Mouse (Mus musculus) midbrain, embryonic 16.5 days (tissue): ENCODE measurements around the gene Zc3h14. TPM values are rescaled to one million over a fixed set of nuclear protein-coding genes. Genes with fewer than 3 reads are reported as not detected.

ENCODE experiments used
- ATAC-seq: fragments of 200-750 bp; cut with Nextera tagmentation; 2 replicates; pipeline ENCODE4 v1.8.0; 2017; ENCODE audit warnings: moderate TSS enrichment
- H3K27ac ChIP-seq: fragments of 300-500 bp; sonication (generic); 2 replicates; pipeline ENCODE4 v1.5.1; 2014; ENCODE audit warnings: mild to moderate bottlenecking, low read length, mixed read lengths
- H3K27me3 ChIP-seq: fragments of 300-500 bp; sonication (generic); 2 replicates; pipeline ENCODE4 v1.6.1; 2014; ENCODE audit warnings: low read depth, low read length, mixed read lengths; ENCODE audit not compliant: control insufficient read depth, insufficient read depth
- H3K36me3 ChIP-seq: fragments of 300-500 bp; sonication (generic); 2 replicates; pipeline ENCODE4 v1.6.1; 2014; ENCODE audit warnings: mild to moderate bottlenecking, low read length, moderate library complexity, mixed read lengths; ENCODE audit not compliant: control insufficient read depth, insufficient read depth
- H3K4me1 ChIP-seq: fragments of 300-500 bp; sonication (generic); 2 replicates; pipeline ENCODE4 v1.6.1; 2014; ENCODE audit warnings: mild to moderate bottlenecking, low read length, mixed read lengths; ENCODE audit not compliant: control insufficient read depth, insufficient read depth
- H3K4me2 ChIP-seq: fragments of 300-500 bp; sonication (generic); 2 replicates; pipeline ENCODE4 v1.6.1; 2014; ENCODE audit warnings: mild to moderate bottlenecking, low read length, mixed read lengths
- H3K4me3 ChIP-seq: fragments of 300-500 bp; sonication (generic); 2 replicates; pipeline ENCODE4 v1.5.1; 2014; ENCODE audit warnings: low read depth, mild to moderate bottlenecking, low read length, moderate library complexity, mixed read lengths
- H3K9ac ChIP-seq: fragments of 300-500 bp; sonication (generic); 2 replicates; pipeline ENCODE4 v1.6.1; 2014; ENCODE audit warnings: low read depth, low read length, mixed read lengths
- H3K9me3 ChIP-seq: fragments of 300-500 bp; sonication (generic); replicated peaks from 2 replicates; pipeline ENCODE4 v1.6.1; 2014; ENCODE audit warnings: mild to moderate bottlenecking, low read length, mixed read lengths; ENCODE audit not compliant: control insufficient read depth, poor library complexity, severe bottlenecking
- WGBS: fragments of 180-500 bp; shearing (Covaris S2); extraction: QIAGEN DNeasy Blood & Tissue Kit; methylation state at CpG from one replicate; pipeline ENCODE4 v1.1.7; 2014; 5-methylcytosine and 5-hydroxymethylcytosine counted together
- polyA plus RNA-seq: library from polyadenylated mRNA; unstranded; fragments of >200 nt; fragmentation: Nextera tagmentation; extraction: Ambion mirVana; gene quantifications from 2 replicates; pipeline ENCODE4 v1.2.1, GENCODE M21; 2015

Zc3h14 gene
- polyA plus RNA-seq, result 103 and 109 TPM in 2 replicates

DNA sequence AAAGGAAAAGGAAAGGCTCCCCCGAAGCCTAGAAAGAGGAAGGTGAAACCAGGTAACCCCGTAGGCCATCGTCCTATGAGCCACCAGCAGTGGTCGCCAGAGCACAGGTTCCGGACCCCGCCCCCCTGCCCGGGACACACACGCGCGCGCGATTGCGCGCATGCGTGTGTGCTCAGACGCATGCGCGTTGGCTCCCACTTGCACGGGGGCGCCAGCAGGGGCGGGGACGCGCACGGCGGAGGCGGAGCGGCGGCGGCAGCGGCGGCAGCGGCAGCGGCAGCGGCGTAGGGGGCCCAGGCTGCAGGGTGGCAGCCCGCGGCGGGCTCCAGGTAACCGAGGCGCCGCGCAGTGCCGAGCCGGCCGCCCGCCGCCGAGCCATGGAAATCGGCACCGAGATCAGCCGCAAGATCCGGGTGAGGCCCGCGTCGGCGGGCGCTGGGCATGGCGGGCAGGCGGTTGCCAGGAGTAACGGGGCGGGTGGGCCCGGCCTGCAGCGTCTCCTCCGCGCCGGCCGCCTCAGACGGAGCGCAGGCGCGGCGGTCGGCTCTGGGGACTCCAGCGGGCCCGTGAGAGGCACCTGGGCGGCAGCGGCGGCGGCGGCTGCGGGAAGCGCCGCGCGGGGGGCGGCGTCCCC, at the start of gene Zc3h14:
Gene Zc3h14, plus strand, starts transcription at position 219 of the 634 bp plus-strand sequence.
- H3K36me3 ChIP-seq, result no peaks in the 10 kb centered on the region
- peak within 1 kb of the TSS; percentile 88 for H3K27ac ChIP-seq
- peak within 1 kb of the TSS; percentile 88 for H3K9ac ChIP-seq
- no peaks in the 10 kb centered on the region for H3K9me3 ChIP-seq
- H3K27me3 ChIP-seq, result no peaks in the 10 kb centered on the region
- H3K4me1 ChIP-seq, result peaks cover 36% of the 10 kb centered on the region
- ATAC-seq, result peak; percentile 92
- H3K4me2 ChIP-seq, result peak within 1 kb of the TSS; percentile 85
- peak within 1 kb of the TSS; percentile 75 for H3K4me3 ChIP-seq
- under 1% methylated on average over 81 of the region's 87 CpGs for WGBS

DNA sequence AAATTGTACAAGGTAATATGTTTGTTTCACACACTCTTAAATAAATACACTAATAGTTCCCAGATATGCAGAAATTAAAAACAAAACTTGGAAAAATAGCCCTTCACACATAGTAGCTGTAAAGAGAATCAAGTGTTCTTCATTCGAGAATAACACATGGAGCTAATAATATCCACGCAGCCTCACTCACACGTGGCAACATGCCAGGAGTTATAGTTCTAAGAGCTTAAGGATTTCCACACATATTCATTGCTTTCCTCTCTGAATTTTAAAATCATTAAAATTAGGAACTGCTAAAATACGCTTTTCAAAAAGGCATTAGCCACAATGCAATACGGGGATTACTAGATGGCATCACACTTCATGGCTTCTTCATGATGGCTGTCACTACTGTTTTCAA, 49.6 kb upstream of the Zc3h14 start:
- H3K27me3 ChIP-seq, result no peaks in the 10 kb centered on the region

DNA sequence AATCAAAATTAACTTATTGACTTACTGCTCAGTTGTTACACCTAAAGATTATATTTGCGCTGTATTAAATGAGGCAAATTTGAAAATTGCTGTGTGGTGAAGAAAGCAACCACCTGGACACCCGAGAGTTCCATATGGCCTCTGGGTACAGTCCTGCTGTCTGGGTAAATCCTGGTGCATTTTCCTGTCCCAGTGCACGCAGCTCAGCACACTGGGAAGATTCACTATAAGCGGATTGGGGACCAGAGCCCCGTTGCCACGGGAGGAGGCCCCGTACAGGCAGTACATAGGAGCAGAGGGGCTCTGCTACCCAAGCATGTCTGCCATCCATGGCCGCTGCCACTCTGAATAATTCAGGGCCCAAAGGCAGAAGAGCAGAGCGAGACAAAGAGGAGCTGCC, 45.2 kb upstream of the Zc3h14 start:
- no peak for ATAC-seq
- H3K4me1 ChIP-seq, result no peaks in the 10 kb centered on the region
- H3K9me3 ChIP-seq, result no peaks in the 10 kb centered on the region
- H3K36me3 ChIP-seq, result no peaks in the 10 kb centered on the region
- H3K27ac ChIP-seq, result no peak overlapping the region
- no peaks in the 10 kb centered on the region for H3K27me3 ChIP-seq
- H3K4me3 ChIP-seq, result no peak overlapping the region
- H3K9ac ChIP-seq, result no peak overlapping the region
- WGBS, result 75% methylated on average over 9 of the region's 9 CpGs
- H3K4me2 ChIP-seq, result no peak overlapping the region

More for the DNA sequence above, 49.6 kb upstream of the Zc3h14 start:
- H3K4me3 ChIP-seq, result no peak overlapping the region
- no peaks in the 10 kb centered on the region for H3K9me3 ChIP-seq
- no peak overlapping the region for H3K9ac ChIP-seq
- no peak for ATAC-seq
- WGBS, result 82% methylated on average over 5 of the region's 5 CpGs
- no peak overlapping the region for H3K4me2 ChIP-seq
- H3K36me3 ChIP-seq, result 0 out of 2 replicates have a peak, but pooled peaks cover 5% of the 10 kb centered on the region
- H3K4me1 ChIP-seq, result no peaks in the 10 kb centered on the region
- H3K27ac ChIP-seq, result no peak overlapping the region

DNA sequence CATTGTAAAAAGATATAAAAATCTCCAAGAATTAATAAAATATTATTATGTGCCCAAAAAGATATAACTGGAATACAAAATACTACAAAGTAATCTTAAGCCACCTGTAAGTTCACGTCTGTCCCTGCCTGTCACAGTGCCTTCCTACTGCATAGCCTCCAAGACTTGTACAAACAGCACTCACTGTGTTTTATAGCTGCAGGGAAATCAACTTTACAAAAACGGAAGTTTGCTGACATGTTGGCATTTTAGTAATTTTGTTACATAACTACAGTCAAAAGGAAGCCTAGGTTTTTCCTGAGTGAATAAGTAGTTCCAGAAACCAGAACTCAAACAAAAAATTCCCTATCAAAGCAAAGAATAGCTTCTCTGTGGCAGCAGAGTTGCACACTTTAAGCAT, 43.2 kb upstream of the Zc3h14 start:
- Histone ChIP-seq H3K4me3 (no peak overlapping the region), H3K36me3 (no peaks in the 10 kb centered on the region), H3K4me2 (no peak overlapping the region), H3K4me1 (no peaks in the 10 kb centered on the region), H3K27ac (no peak overlapping the region), H3K27me3 (no peaks in the 10 kb centered on the region), H3K9ac (no peak overlapping the region), H3K9me3 (no peaks in the 10 kb centered on the region)
- WGBS, result 80% methylated on average over 2 of the region's 2 CpGs
- ATAC-seq, result no peak

DNA sequence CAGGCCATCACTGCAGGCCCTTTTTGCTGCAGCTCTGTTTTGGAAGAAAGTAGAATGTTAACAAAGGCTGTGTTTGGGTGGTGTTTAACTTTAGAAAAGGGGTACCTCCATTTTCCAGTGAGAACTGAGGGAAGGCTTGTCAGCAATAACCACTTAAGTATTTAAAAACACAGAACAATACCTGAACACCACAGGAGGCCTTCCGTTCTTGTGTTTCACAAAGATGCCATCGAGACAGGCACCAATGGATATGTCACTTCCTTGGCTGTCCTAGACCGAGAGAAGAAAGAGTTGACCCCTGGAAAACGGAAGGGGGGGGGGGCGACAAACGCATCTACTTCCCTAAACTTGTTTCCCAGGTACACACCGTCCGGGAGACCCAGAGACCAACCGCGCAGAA, 42.8 kb upstream of the Zc3h14 start:
- H3K36me3 ChIP-seq, result no peaks in the 10 kb centered on the region
- H3K9me3 ChIP-seq, result no peaks in the 10 kb centered on the region
- no peak overlapping the region for H3K4me3 ChIP-seq
- 82% methylated on average over 10 of the region's 10 CpGs for WGBS
- H3K4me1 ChIP-seq, result no peaks in the 10 kb centered on the region
- H3K27me3 ChIP-seq, result no peaks in the 10 kb centered on the region
- no peak overlapping the region for H3K9ac ChIP-seq
- no peak for ATAC-seq
- H3K4me2 ChIP-seq, result no peak overlapping the region
- no peak overlapping the region for H3K27ac ChIP-seq

DNA sequence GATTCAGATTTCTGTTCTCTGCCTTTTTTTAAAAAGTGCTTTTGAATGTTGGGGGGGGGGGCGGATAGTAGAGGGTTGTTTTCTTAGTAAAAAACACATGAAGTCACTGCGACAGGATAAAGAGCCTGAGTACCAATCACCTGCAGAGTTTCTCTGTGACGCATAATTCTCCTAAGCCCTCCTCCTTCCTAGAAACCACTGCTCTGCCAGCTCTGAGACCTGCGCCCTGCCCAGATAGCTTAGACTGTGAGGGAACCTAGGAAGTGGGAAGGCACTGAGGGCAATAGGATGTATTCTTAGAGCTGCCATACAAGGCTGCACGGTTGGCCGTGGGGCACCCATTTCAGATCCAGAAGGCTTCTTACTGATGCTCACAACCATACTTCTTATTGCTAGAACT, 33.9 kb upstream of the Zc3h14 start:
- 66% methylated on average over 6 of the region's 6 CpGs for WGBS
- Histone ChIP-seq H3K36me3 (no peaks in the 10 kb centered on the region), H3K4me1 (no peaks in the 10 kb centered on the region), H3K4me3 (no peak overlapping the region), H3K27me3 (no peaks in the 10 kb centered on the region), H3K9ac (no peak overlapping the region), H3K27ac (no peak overlapping the region), H3K4me2 (no peak overlapping the region), H3K9me3 (no peaks in the 10 kb centered on the region)
- no peak for ATAC-seq

DNA sequence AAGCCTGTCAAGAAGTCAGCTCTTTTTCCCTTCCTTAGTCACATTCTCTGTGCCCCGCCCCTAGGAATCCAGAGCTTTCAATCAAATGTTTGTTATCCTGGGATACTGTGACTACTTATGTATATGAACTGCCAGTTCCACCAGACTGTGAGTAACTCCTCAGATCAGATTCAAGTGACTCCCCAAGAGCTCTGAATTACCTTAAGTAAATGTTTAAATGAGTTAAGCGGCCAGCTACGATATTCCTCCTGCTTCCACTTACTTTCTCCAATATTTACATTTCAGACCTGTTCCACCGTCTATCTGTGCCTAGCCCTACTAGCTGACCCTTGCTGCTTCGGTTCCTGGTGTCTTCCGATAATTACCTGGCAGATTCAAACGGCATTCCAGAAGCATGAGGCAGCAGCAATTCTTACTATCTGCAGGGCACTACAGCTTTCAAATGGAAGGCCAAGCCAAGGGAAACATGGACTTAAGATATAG, 33.1 kb upstream of the Zc3h14 start:
- no peak overlapping the region for H3K4me3 ChIP-seq
- WGBS, result 51% methylated on average over 7 of the region's 7 CpGs
- no peaks in the 10 kb centered on the region for H3K4me1 ChIP-seq
- H3K27me3 ChIP-seq, result no peaks in the 10 kb centered on the region
- no peak overlapping the region for H3K27ac ChIP-seq
- no peak overlapping the region for H3K4me2 ChIP-seq
- H3K36me3 ChIP-seq, result no peaks in the 10 kb centered on the region
- no peaks in the 10 kb centered on the region for H3K9me3 ChIP-seq
- no peak for ATAC-seq
- H3K9ac ChIP-seq, result no peak overlapping the region

DNA sequence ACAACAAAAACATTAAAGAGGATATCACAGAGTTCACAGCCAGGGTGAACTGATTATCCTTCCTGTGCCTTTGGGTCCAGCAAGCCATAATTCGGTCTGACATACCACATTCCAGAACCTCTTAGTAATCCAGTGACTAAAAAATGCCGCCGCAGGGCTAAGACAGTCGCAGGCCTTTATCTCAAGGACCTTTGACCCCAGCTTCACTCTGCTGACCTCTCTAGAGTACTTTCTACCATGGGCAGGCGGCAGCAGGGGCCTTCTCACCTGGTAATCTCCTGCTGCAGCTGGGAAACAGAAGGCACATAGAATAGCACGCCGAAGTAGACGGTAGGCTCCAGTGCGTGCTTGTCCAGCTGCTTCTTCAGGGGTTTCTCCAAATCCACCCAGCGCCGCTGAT, 32.0 kb upstream of the Zc3h14 start:
- Histone ChIP-seq H3K36me3 (no peaks in the 10 kb centered on the region), H3K27me3 (no peaks in the 10 kb centered on the region), H3K4me3 (no peak overlapping the region), H3K4me2 (no peak overlapping the region), H3K9ac (no peak overlapping the region), H3K9me3 (no peaks in the 10 kb centered on the region), H3K4me1 (no peaks in the 10 kb centered on the region), H3K27ac (no peak overlapping the region)
- no peak for ATAC-seq
- WGBS, result 16% methylated on average over 11 of the region's 11 CpGs

DNA sequence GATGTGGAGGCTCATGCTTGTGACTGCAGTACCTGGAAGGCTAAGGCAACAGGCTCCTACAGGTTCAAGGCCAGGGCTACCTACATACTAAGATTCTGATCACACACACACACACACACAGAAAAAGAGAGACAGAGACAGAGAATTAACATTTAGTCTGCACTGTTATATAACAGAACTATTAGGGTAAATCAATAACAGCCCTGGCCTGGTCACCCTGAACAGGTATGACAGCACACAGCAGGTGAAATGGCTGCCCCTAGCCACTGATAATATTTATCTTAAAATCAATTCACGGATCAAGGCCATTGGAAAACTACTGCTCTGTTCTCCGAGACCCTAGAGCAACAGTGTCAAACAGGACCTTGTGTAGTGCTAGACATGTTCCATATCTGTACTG, 30.6 kb upstream of the Zc3h14 start:
- no peak overlapping the region for H3K9ac ChIP-seq
- no peak for ATAC-seq
- H3K36me3 ChIP-seq, result no peaks in the 10 kb centered on the region
- WGBS, result 94% methylated on average over 2 of the region's 2 CpGs
- H3K27me3 ChIP-seq, result no peaks in the 10 kb centered on the region
- H3K9me3 ChIP-seq, result no peaks in the 10 kb centered on the region
- H3K4me2 ChIP-seq, result no peak overlapping the region
- H3K4me1 ChIP-seq, result no peaks in the 10 kb centered on the region; the same call in 1 of the 2 replicates
- H3K4me3 ChIP-seq, result no peak overlapping the region
- H3K27ac ChIP-seq, result no peak overlapping the region
